Mouse (Mus musculus) stomach, postnatal 0 days (tissue): ENCODE measurements at regions not wholly inside any gene's neighbourhood (a gene's known extent, or its start where the extent isn't known, plus 50 kb on each side); places are given as distances from the start of the nearest gene placed in this dataset.

Source experiments
- CTCF ChIP-seq: IDR thresholded peaks from 2 replicates; pipeline ENCODE4 v1.5.1; 2016; ENCODE audit warnings: antibody characterized with exemption, low read depth, mild to moderate bottlenecking, moderate library complexity
- EP300 ChIP-seq: optimal IDR thresholded peaks from 2 replicates; pipeline ENCODE3; 2016; ENCODE audit warnings: antibody characterized with exemption

DNA sequence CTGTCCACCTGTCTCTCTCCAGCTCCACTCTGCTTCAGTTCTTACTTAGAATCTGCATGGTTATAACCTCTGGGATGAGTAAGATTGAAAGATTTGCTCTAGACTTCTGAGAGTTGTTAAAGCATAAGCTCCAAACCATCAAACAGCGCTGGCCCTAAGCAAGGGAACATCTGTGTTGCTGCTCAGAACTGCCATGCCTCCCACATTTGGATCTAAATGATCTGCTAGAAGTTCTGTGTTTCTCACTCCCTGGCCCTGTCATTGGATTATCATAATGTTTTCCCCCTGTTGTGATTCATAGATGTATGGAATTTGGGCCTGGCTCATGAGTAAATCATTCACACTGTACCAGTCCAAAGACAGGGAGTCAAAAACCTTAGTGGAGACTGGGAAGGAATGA lies 448.1 kb downstream of the 1190002N15Rik start:
- TF ChIP-seq EP300 (no peak), CTCF (no peak)
